ENCODE assay signal across 9 mouse cellular contexts in the genomic region with DNA sequence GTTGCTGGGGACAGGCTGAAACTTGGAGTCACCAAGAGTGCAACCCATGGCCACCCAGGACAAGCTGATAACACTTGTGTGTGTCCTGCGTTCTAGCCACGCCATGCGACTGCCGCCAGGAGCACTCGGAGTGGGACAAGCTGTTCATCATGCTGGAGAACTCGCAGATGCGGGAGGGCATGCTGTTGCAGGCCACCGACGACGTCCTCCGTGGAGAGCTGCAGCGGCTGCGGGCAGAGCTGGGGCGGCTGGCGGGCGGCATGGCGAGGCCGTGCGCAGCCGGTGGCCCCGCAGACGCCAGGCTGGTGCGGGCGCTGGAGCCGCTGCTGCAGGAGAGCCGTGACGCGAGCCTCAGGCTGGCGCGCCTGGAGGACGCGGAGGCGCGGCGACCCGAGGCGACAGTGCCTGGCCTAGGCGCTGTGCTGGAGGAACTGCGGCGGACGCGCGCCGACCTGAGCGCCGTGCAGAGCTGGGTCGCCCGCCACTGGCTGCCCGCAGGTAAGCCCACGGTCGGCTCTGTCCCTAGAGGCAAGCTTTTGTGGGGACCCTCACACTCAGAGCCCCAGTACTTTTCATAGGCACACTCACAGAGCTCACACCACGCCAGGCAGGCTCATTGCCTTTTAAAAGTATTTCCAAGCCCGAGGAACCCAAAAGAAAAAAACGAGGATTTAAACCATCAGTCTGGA. TPM values are rescaled to one million over a fixed set of nuclear protein-coding genes. Genes with fewer than 3 reads are reported as not detected.
DNase-seq lines count a peak whose midpoint lies in the region; ATAC-seq lines count a peak whose summit lies in the region.
"Had no signal": no experiment of that assay in that cellular context is flagged by ENCODE, and none has a peak within 500 bp of the region (broad histone marks: within the 10 kb centered on the region; RNA-seq: fewer than 3 reads in every experiment).

No protein-coding gene starts in this region.

- H3K36me3 ChIP-seq in embryonic facial prominence, embryonic 12.5 days = peaks cover 4% of the 10 kb centered on the region; the same call in 1 of the 2 replicates
- H3K36me3 ChIP-seq in heart, embryonic 14.5 days (ENCODE audit: control insufficient read depth, insufficient read depth, low read length) = no peaks in the 10 kb centered on the region
- H3K36me3 ChIP-seq in lung, embryonic 15.5 days = no peaks in the 10 kb centered on the region

- H3K4me1 ChIP-seq in embryonic facial prominence, embryonic 12.5 days = peaks cover 26% of the 10 kb centered on the region; the same call in 1 of the 2 replicates
- H3K4me1 ChIP-seq in heart, embryonic 14.5 days (ENCODE audit: control insufficient read depth in 2 of 2, insufficient read depth in 2 of 2, low read length in 2 of 2) = peaks cover 0 to 2% of the 10 kb centered on the region in 2 experiments; a peak in 2 of 4 replicates
- peaks cover 28% of the 10 kb centered on the region for H3K4me1 ChIP-seq in lung, embryonic 15.5 days

- H3K9me3 ChIP-seq in embryonic facial prominence, embryonic 12.5 days = no peaks in the 10 kb centered on the region
- no peaks in the 10 kb centered on the region for H3K9me3 ChIP-seq in heart, embryonic 14.5 days (ENCODE audit: control insufficient read depth, low read length)
- H3K9me3 ChIP-seq in lung, embryonic 15.5 days = no peaks in the 10 kb centered on the region

- H3K27ac ChIP-seq in embryonic facial prominence, embryonic 12.5 days = peak overlapping the region; percentile 94
- H3K27ac ChIP-seq in heart, embryonic 14.5 days (replicated peaks in 1 of 2; ENCODE audit: control insufficient read depth in 1 of 2, insufficient read depth in 1 of 2, low read depth in 2 of 2, low read length in 2 of 2) = peak overlapping the region; percentile 68 to 69
- H3K27ac ChIP-seq in lung, embryonic 15.5 days = no peak overlapping the region

- peak overlapping the region; percentile 64 for H3K4me3 ChIP-seq in embryonic facial prominence, embryonic 12.5 days
- H3K4me3 ChIP-seq in heart, embryonic 14.5 days (ENCODE audit: control insufficient read depth in 1 of 2, insufficient read depth in 1 of 2, low read depth in 1 of 2, low read length in 2 of 2) = peak overlapping the region; percentile 61 to 64
- peak overlapping the region; percentile 52 for H3K4me3 ChIP-seq in lung, embryonic 15.5 days

- peak overlapping the region; percentile 87 for H3K9ac ChIP-seq in embryonic facial prominence, embryonic 12.5 days
- H3K9ac ChIP-seq in heart, embryonic 14.5 days (ENCODE audit: low read length) = peak overlapping the region; percentile 79
- H3K9ac ChIP-seq in lung, embryonic 15.5 days = peak overlapping the region; percentile 28

- H3K27me3 ChIP-seq in embryonic facial prominence, embryonic 12.5 days = no peaks in the 10 kb centered on the region
- no peaks in the 10 kb centered on the region; the same call in 1 of the 2 replicates for H3K27me3 ChIP-seq in heart, embryonic 14.5 days (ENCODE audit: control insufficient read depth, insufficient read depth, low read length)
- peaks cover 15% of the 10 kb centered on the region for H3K27me3 ChIP-seq in lung, embryonic 15.5 days
- H3K27me3 ChIP-seq: Patski had no signal

- peak; percentile 72 for ATAC-seq in embryonic facial prominence, embryonic 12.5 days (ENCODE audit: insufficient number of reproducible peaks, insufficient read depth, low FRiP score, low TSS enrichment)
- peak; percentile 65 for ATAC-seq in heart, embryonic 14.5 days (ENCODE audit: insufficient number of reproducible peaks, insufficient read depth, low FRiP score, low read depth)
- ATAC-seq in lung, embryonic 15.5 days (ENCODE audit: borderline replicate concordance, extremely low read depth, low FRiP score, low TSS enrichment) = peak; percentile 90
- ATAC-seq: Patski had no signal

- DNase-seq in layer of hippocampus, adult 11-12 months (ENCODE audit: low spot score) = peak; percentile 7
- DNase-seq in layer of hippocampus, adult 9-10 months (ENCODE audit: low spot score) = no peak
- DNase-seq in kidney, postnatal 36 days = peak; percentile 2 to 38
- DNase-seq in retina, embryonic 14.5 days (ENCODE audit: low spot score) = peak; percentile 68
- no peak for DNase-seq in spleen, postnatal 14 days (ENCODE audit: low spot score in 2 of 2)

- under 1% methylated on average over 54 of the region's 54 CpGs for WGBS in embryonic facial prominence, embryonic 12.5 days
- under 1% methylated on average over 51 of the region's 54 CpGs for WGBS in heart, embryonic 14.5 days
- WGBS in lung, embryonic 15.5 days = under 1% methylated on average over 51 of the region's 54 CpGs

- H3K4me2 ChIP-seq in embryonic facial prominence, embryonic 12.5 days (replicated peaks) = peak overlapping the region; percentile 93
- peak overlapping the region; percentile 99 for H3K4me2 ChIP-seq in heart, embryonic 14.5 days (ENCODE audit: low read length)
- H3K4me2 ChIP-seq in lung, embryonic 15.5 days = peak overlapping the region; percentile 97

RNA-seq across cellular contexts. Expression of a gene that starts 1.0 kb away (rescaled TPM):
- polyA plus RNA-seq in embryonic facial prominence, embryonic 12.5 days (2016; fragmentation: Nextera tagmentation; extraction: Ambion mirVana) = 48.8 and 50.4 TPM in 2 replicates
- 6.7 and 7.3 TPM in 2 replicates for polyA plus RNA-seq in heart, embryonic 14.5 days (2014; fragmentation: Nextera tagmentation; extraction: Ambion mirVana)
- 2.0 and 2.7 TPM in 2 replicates for polyA plus RNA-seq in lung, embryonic 15.5 days (2015; fragmentation: Nextera tagmentation; extraction: Ambion mirVana)

Comparison
In these comparisons a context has a peak if more than half of its experiments do, and no peak if none do; other contexts are left out.
1. DNase-seq: peak in layer of hippocampus, adult 11-12 months (single experiment), kidney, postnatal 36 days (2 of 2) and retina, embryonic 14.5 days (single experiment); none in layer of hippocampus, adult 9-10 months (single experiment) and spleen, postnatal 14 days (0 of 2).
2. H3K9ac ChIP-seq: peak in every context shown above with its lines; median percentile 87 in embryonic facial prominence, embryonic 12.5 days; 79 in heart, embryonic 14.5 days; 28 in lung, embryonic 15.5 days.
3. Peak in every context shown above with its lines, with median percentiles within 50 percentile points of each other: ATAC-seq, H3K4me2 ChIP-seq and H3K4me3 ChIP-seq.